Mouse (Mus musculus): ENCODE data around the gene Ccl26.
"Not testable (repeated sequence)": the region's sequence is repeated elsewhere in the genome, so short reads cannot be mapped to it uniquely, and the experiment has no call there.

Gene Ccl26

DNA sequence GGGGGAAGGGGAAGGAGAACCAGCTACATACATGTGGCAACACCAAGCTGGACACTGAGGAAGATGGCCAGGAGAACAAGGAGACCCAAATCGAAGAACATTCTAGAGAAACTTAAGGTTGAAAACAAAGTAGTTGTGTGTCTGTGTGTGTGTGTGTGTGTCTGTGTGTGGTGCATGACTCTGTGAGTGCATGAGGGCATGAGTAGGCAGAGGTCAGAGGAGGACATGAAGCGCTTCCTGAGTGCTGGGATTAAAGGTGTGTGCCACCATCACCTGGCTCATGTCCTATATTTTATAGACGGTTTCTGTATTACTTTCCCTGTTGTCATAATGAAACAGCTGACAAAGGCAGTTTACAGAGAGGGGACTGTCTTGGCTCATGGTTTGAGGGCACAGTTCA lies at the start of gene Ccl26:
Ccl26 (minus strand) TSS at position 101 of the 400 bp plus-strand sequence.
- POLR2A ChIA-PET = no interaction called here
- CTCF ChIA-PET = no interaction called here

DNA sequence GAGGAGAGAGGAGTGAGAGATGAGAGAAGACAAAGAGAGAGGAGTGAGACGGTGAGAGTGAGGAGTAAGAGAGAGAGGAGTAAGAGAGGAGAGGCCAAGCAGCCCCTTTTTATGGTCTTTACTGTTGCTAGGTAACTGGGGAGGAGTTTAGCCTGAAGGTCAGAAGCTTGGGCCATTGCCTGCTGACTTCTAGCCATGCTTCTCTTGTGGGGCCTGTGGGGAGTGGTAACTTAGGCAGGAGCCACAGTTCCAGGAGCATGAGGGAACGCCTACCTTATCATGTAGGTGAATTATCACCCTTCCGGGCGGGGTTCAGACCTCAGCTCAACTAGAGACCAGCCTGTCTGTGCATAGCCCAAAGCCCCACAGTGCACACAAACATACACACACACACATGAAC lies 46.4 kb upstream of the Ccl26 start:
- ChIA-PET CTCF (interaction anchor here in 3 of 4 experiments (0.7 to 1.2 kb wide), 6 partner anchors 14 to 594 kb away, joined by 3 read pairs; no protein-coding TSS in a partner anchor), POLR2A (interaction anchor here in 1 of 4 experiments (0.6 to 0.8 kb wide), 2 partner anchors 34 to 60 kb away, joined by 3 read pairs; no protein-coding TSS in a partner anchor)

- ChIA-PET POLR2A (no interaction called here), CTCF (interaction anchor here in 3 of 4 experiments (0.6 to 1.2 kb wide), 5 partner anchors 8 to 245 kb away, joined by 3 to 14 read pairs (median 4); no protein-coding TSS in a partner anchor)
Measured at GRCm38 (mm10) chr5:135607581-135607980, 44.2 kb upstream of the Ccl26 start.

DNA sequence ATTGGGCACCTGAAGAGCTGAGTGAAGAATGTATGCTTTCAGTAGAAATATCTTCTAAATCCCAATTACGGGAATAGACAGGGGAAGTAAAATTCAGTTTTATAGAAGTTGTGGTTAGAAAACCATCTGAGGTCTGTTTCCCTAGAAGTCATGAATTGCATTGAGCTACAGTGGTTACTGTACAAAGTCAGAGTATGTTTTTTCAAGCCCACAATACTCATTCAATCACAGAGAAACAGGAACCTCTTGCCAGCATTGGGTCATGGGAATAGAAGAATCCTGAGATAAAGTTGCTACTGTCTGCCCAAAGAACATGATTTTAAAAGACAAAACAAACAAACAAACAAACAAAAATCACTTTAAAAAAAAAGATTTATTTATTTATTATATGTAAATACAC lies 43.3 kb upstream of the Ccl26 start:
- CTCF ChIA-PET = interaction anchor here in 1 of 4 experiments (0.7 kb wide), 1 partner anchor 235 kb away, joined by 5 read pairs; no protein-coding TSS in a partner anchor
- POLR2A ChIA-PET = not testable (repeated sequence)

DNA sequence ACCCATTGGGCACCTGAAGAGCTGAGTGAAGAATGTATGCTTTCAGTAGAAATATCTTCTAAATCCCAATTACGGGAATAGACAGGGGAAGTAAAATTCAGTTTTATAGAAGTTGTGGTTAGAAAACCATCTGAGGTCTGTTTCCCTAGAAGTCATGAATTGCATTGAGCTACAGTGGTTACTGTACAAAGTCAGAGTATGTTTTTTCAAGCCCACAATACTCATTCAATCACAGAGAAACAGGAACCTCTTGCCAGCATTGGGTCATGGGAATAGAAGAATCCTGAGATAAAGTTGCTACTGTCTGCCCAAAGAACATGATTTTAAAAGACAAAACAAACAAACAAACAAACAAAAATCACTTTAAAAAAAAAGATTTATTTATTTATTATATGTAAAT lies 41.3 kb upstream of the Ccl26 start:
- POLR2A ChIA-PET, CTCF ChIA-PET: not testable (repeated sequence)

- ChIA-PET CTCF (interaction anchor here in 3 of 4 experiments (0.6 to 1.9 kb wide), 7 partner anchors 22 to 972 kb away, joined by 3 to 6 read pairs (median 4); no protein-coding TSS in a partner anchor), POLR2A (interaction anchor here in 2 of 4 experiments (0.7 to 0.8 kb wide), 2 partner anchors 88 to 568 kb away, joined by 3 to 4 read pairs; no protein-coding TSS in a partner anchor)
Measured at GRCm38 (mm10) chr5:135589996-135590784, 26.8 kb upstream of the Ccl26 start.

DNA sequence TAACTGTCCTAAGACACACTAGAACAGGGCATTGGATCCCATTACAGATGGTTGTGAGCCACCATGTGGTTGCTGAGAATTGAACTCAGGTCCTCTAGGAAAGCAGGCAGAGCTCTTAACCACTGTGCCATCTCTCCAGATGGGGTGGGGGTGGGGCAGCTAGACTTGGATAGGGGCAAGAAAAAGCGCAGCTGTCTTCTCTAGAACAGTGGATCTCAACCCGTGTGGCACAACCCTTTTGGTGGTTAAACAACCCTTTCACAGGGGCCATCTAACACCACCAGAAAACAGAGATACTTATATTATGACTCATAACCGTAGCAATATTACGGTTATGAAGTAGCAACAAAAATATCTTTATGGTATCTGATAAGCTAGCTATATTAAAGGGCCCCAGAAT lies 24.4 kb upstream of the Ccl26 start:
- ChIA-PET POLR2A (interaction anchor here in 1 of 4 experiments (0.6 to 0.8 kb wide), 3 partner anchors 47 to 281 kb away, joined by 3 to 4 read pairs (median 3); no protein-coding TSS in a partner anchor), CTCF (interaction anchor here in 2 of 4 experiments (0.6 kb wide), 2 partner anchors 384 to 1743 kb away, joined by 3 read pairs; no protein-coding TSS in a partner anchor)

DNA sequence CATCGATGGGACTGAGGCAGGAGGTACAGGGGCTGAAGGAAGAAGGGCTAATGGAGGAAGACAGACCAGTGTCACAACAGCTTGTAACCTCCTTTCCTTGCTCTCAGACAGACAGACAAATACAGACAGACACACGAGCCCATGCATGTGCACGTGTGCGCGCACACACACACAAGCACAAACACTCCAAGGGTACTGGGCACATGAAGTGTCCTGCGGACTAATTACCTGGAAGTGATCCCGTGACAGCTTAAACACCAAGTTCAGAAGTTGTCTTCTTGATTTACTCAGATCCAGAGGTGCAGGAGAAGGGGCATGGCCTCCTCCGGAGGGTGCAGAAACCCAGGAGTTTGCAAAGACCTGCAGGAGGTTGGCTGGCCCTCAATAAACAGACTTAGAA lies 22.3 kb upstream of the Ccl26 start:
- CTCF ChIA-PET = interaction anchor here in 3 of 4 experiments (0.5 to 0.8 kb wide), 3 partner anchors 15 to 1003 kb away, joined by 3 to 4 read pairs (median 3); no protein-coding TSS in a partner anchor

DNA sequence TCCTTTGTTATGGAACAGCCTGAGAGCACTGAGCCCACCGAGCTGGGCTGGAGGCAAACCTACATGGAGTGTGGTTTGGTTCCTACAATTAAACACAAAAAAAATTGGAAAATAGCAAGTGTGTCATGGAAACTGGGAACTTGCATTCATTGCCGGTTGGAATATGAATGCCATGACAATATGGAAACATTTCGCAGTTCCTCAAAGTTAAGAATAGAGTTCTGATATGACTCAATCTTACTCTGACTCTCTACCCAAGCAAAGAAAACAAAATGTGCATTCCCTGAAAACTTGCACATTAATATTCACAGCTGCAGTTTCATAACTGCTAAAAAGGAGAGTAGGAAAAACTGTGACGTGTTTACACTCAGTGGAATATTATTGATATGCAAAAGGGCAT lies 19.0 kb upstream of the Ccl26 start:
- ChIA-PET CTCF (no interaction called here), POLR2A (no interaction called here)

More for the DNA sequence above, 22.3 kb upstream of the Ccl26 start:
- POLR2A ChIA-PET = no interaction called here

GRCm38 (mm10) chr5:135579331-135579751 lies 16.0 kb upstream of the Ccl26 start:
- POLR2A ChIA-PET = interaction anchor here in 1 of 4 experiments (0.6 kb wide), 1 partner anchor 149 kb away, joined by 3 read pairs; no protein-coding TSS in a partner anchor
- CTCF ChIA-PET = interaction anchor here in 1 of 4 experiments (0.6 kb wide), 1 partner anchor 226 kb away, joined by 3 read pairs; no protein-coding TSS in a partner anchor

DNA sequence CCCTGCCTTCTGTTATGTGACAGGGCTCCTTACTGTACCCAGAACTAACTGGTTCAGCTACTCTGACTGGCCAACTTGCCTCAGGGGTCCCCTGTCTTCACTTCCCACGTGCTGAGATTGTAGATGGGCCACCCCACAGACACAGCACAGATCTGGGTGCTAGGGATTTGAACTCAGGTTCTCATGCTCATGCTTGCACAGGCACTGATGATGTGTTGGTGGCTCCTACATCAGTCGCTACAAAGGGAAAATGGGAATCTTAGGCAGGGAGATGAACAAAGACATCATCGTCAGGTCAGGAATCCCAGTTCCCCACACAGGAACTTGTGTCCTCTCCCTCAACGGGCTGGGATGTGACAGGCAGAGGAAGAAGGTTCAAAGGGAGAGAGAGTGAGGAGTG lies 12.7 kb upstream of the Ccl26 start:
- ChIA-PET POLR2A (no interaction called here), CTCF (no interaction called here)

DNA sequence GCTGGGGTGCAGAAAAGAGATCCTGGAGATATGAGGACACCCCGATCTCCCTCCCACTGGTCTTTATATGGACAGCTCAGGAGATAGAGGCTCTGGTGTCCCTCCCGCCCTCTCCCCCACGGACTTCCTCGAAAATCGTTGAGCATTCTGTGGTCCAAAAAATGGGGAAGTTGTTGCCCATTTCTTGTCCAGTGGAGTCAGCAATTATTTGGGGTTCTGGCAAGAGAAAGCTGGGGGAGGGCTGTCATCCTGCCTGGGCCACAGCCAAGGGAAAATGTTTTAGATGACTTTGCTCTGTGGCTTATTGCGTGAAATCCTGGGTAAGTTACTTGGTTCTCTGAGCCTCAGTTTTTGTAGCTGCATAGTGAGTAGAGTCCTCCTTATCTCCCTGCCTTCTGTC lies 9.6 kb upstream of the Ccl26 start, which contains the start of gene Ccl24:
Ccl24 (minus strand) TSS at position 44 of the 400 bp plus-strand sequence.
- POLR2A ChIA-PET = interaction anchor here in 1 of 4 experiments (1.4 kb wide), 1 partner anchor 11 kb away, joined by 3 read pairs; no protein-coding TSS in a partner anchor
- CTCF ChIA-PET = no interaction called here

DNA sequence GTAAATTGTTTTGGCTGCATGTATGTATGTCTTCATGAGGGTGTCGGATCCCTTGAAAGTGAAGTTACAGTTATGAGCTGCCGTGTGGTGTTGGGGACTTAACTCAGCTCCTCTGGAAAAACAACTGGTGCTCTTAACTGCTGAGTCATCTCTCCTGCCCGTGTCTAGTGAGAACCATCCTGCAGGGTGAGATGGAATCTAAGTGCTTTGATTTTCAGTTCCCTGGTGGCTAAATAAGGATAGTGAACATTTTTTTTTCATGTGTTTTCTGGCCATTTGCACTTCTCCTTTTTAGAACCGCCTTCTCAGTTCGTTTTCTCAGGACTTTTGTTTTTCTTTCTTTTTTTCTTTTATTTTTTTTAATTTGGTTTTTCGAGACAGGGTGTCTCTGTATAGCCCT lies 5.3 kb upstream of the Ccl26 start:
- CTCF ChIA-PET = interaction anchor here in 3 of 4 experiments (0.6 to 1.2 kb wide), 6 partner anchors 12 to 1171 kb away, joined by 3 to 4 read pairs (median 3); no protein-coding TSS in a partner anchor
- POLR2A ChIA-PET = interaction anchor here in 1 of 4 experiments (0.8 to 1.0 kb wide), 2 partner anchors 47 to 164 kb away, joined by 3 to 4 read pairs; no protein-coding TSS in a partner anchor

DNA sequence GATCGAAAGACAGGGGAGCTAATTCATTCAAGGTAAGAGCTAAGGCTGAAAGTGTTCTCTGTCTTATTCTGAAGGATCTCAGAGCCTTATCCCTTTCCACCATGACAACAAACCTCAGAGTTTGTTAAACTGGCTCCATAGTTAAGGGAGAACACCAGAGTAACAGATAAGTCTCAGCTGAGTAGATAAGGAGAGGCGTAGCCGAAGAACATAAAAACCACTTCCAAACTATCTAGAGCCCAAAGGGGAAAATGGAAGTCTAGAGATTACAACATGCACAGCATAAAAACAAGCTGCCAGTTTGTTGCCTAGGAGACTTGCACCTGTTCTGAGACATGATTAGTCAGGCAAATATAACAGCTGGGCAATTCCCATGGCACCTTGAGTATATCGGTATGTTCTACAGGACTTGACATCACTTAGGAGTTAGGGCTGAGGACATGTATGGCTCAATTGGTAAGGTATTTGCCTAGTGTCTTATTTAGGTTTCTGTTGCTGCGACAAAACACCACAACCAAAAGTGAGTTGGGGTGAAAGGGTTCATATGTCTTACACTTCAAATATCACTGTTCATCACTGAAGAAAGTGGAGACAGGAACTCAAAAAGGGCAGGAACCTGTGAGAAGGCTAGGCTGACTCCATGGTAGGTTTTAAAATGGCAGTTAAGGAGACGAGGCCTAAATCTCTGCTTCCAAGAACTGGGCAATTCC lies 4.3 kb upstream of the Ccl26 start:
- ChIA-PET CTCF (interaction anchor here in 3 of 4 experiments (0.5 to 1.3 kb wide), 5 partner anchors 13 to 450 kb away, joined by 3 to 4 read pairs (median 3); no protein-coding TSS in a partner anchor), POLR2A (interaction anchor here in 1 of 4 experiments (1.0 kb wide), 1 partner anchor 46 kb away, joined by 4 read pairs; no protein-coding TSS in a partner anchor)

DNA sequence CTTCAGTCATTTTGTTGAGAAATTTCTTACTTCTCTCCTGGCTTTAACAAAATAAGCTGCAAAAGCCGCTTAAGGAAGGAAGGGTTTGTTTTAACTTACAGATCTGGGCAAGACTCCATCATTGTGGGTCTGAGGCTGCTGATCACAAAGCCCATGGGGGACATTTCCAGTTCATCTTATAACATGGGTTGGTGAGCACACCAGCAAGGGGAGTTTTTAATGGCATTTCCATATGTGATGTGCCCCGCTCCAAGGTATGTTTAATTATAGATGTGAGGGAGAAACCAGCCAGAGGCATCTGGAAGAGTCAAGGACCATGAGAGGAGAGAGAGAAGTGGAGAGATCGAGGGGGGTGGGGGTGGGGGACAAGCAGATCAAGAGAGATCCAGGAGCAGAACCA lies 5.7 kb downstream of the Ccl26 start:
- POLR2A ChIA-PET = interaction anchor here in 1 of 4 experiments (0.7 kb wide), 1 partner anchor 103 kb away, joined by 3 read pairs; no protein-coding TSS in a partner anchor

GRCm38 (mm10) chr5:135557051-135557450 lies 6.3 kb downstream of the Ccl26 start:
- POLR2A ChIA-PET = no interaction called here
- CTCF ChIA-PET = no interaction called here

More for the DNA sequence above, 5.7 kb downstream of the Ccl26 start:
- CTCF ChIA-PET = interaction anchor here in 1 of 4 experiments (0.8 kb wide), 1 partner anchor 50 kb away, joined by 14 read pairs; no protein-coding TSS in a partner anchor

DNA sequence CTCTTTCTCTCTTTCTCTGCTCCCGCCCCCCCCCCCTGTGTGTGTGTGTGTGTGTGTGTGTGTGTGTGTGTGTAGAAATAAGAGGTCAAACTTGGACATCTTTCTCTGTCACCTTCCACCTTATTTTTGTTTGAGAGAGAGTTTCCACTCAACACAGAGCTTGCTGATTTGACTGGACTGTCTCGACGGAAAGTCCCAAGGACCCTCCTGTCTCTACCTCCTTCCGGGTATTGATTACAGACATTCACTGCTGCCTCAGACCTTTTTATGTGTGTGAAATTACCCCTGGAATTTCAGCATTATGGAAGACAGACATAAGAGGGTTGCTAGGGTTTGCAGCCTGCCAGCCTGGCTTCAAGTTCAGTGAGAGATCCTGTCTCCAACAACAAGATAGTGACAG lies 7.1 kb downstream of the Ccl26 start:
- CTCF ChIA-PET = interaction anchor here in 2 of 4 experiments (0.6 kb wide), 3 partner anchors 24 to 823 kb away, joined by 3 to 7 read pairs (median 4); no protein-coding TSS in a partner anchor
- POLR2A ChIA-PET = no interaction called here

DNA sequence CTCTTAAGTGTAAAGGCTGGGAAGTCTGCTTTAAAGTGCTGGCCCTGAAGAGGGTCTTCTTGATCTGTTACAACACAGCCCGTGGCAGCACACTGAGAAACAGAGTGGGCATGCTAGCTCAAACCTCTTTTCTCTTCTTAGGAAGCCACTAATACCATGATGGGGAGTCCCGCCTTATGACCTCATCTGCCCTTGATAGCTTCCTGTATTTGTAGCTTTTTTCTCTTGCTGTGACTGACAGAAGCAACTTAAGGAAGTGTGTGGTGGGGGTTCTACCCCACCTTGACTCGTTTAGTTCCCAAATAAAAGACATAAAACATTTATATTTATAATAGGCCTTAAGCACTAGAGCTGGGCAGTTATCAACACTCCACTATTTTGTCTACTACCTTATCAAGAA lies 11.8 kb downstream of the Ccl26 start:
- ChIA-PET CTCF (interaction anchor here (0.6 to 2.5 kb wide), 17 partner anchors 14 to 586 kb away, joined by 3 to 15 read pairs (median 5); no protein-coding TSS in a partner anchor), POLR2A (interaction anchor here in 3 of 4 experiments (0.8 to 1.5 kb wide), 4 partner anchors 14 to 193 kb away, joined by 3 read pairs; partner anchors contain the start of gene Tmem120a (in 1 of the 3))

Measured in embryonic stem cell, embryonic (primary cell).